Mouse (Mus musculus): ENCODE data around the gene Lrrc59.

DNA sequence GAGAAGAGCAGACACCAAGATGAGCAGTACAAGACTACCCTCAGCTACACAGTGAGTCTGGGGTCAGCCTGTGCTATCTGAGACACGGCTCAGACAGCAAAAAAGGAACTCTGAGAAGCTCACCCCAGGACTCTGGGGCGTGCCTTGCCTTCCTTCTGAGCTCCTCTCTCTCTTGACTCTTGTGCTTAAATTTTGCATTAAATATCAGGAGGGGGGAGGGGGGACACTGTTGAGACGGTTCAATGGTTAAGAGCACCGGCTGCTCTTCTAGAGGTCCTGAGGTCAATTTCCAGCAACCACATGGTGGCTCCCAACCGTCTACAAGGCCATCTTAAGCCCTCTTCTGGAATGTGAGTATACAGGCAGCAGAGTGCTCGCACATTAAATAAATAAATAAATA, 42.1 kb upstream of the Lrrc59 start:
- TF ChIP-seq CTCF (IDR thresholded peaks at IDR 0.05; ENCODE audit: insufficient read depth, low read length) = no peak
- TF ChIP-seq POLR2A (IDR thresholded peaks at IDR 0.05; ENCODE audit: borderline replicate concordance, extremely low read depth, low read depth, low read length) = no peak

All from lung, adult 2 months (tissue).